Mouse (Mus musculus) kidney, postnatal 0 days (tissue): ENCODE measurements around the gene Enpp7. TPM values are rescaled to one million over a fixed set of nuclear protein-coding genes. Genes with fewer than 3 reads are reported as not detected.

Source experiments
- ATAC-seq: fragments of 200-750 bp; cut with Nextera tagmentation; replicated peaks from 2 replicates; pipeline ENCODE4 v1.8.0; 2017; ENCODE audit warnings: low read depth, moderate number of reproducible peaks, moderate TSS enrichment, moderate library complexity; ENCODE audit not compliant: low FRiP score
- DNase-seq: peaks from one replicate; pipeline ENCODE4 v3.0.0-alpha.2; 2016; ENCODE audit warnings: low spot score
- H3K27ac ChIP-seq: fragments of 300-500 bp; sonication (generic); 2 replicates; pipeline ENCODE4 v1.5.1; 2014; ENCODE audit warnings: mild to moderate bottlenecking
- H3K27me3 ChIP-seq: fragments of 300-500 bp; sonication (generic); 2 replicates; pipeline ENCODE4 v1.6.1; 2014; ENCODE audit warnings: low read length, mixed read lengths; ENCODE audit not compliant: insufficient read depth
- H3K36me3 ChIP-seq: fragments of 300-500 bp; sonication (generic); 2 replicates; pipeline ENCODE4 v1.6.1; 2014; ENCODE audit warnings: low read length, mixed read lengths; ENCODE audit not compliant: insufficient read depth
- H3K4me1 ChIP-seq: fragments of 300-500 bp; sonication (generic); replicated peaks from 2 replicates; pipeline ENCODE4 v1.6.1; 2014; ENCODE audit warnings: antibody characterized with exemption, low read length, mixed read lengths; ENCODE audit not compliant: insufficient read depth
- H3K4me2 ChIP-seq: fragments of 300-500 bp; sonication (generic); 2 replicates; pipeline ENCODE4 v1.6.1; 2014; ENCODE audit warnings: mild to moderate bottlenecking, low read length, moderate library complexity, mixed read lengths
- H3K4me3 ChIP-seq: fragments of 300-500 bp; sonication (generic); replicated peaks from 2 replicates; pipeline ENCODE4 v1.5.1; 2014; ENCODE audit warnings: low read depth, low read length
- H3K9ac ChIP-seq: fragments of 300-500 bp; sonication (generic); 2 replicates; pipeline ENCODE4 v1.6.1; 2014; ENCODE audit warnings: low read depth, low read length
- H3K9me3 ChIP-seq: fragments of 300-500 bp; sonication (generic); replicated peaks from 2 replicates; pipeline ENCODE4 v1.6.1; 2016; ENCODE audit warnings: low read length, inconsistent platforms, mixed read lengths
- CTCF ChIP-seq: IDR thresholded peaks from 2 replicates; pipeline ENCODE4 v1.5.1; 2016; ENCODE audit warnings: antibody characterized with exemption, low read depth, mild to moderate bottlenecking, moderate library complexity
- WGBS: fragments of 180-500 bp; shearing (Covaris S2); extraction: QIAGEN DNeasy Blood & Tissue Kit; methylation state at CpG from one replicate; pipeline ENCODE4 v1.1.7; 2014; 5-methylcytosine and 5-hydroxymethylcytosine counted together
- polyA plus RNA-seq: library from polyadenylated mRNA; unstranded; fragments of >200 nt; fragmentation: Nextera tagmentation; extraction: Ambion mirVana; gene quantifications from 2 replicates; pipeline ENCODE4 v1.2.1, GENCODE M21; 2015

Enpp7 gene
- polyA plus RNA-seq, 1 experiment from 2014 or later = not detected

DNA sequence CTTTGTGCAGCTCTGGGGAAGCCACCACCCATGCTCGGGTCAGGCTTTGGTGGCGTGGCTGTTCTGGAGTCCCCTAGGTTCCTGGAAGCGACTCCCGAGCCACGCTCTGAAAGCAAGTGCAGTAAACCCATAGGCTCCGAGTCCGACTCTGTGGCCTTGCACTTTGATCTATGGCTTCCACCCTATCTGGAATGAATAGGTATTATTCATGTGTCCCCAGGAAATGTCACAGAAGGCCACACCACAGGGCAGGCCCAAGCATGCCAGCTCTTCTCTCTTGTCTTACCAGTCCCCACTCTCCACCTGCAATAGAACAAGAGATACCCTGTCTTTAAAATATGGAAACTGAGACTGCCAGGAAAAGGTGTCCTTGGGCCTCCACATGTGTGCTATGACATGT lies 13.6 kb upstream of the Enpp7 start:
- Histone ChIP-seq H3K9me3 (no peaks in the 10 kb centered on the region), H3K4me1 (no peaks in the 10 kb centered on the region), H3K36me3 (no peaks in the 10 kb centered on the region), H3K4me2 (no peak overlapping the region), H3K27ac (no peak overlapping the region), H3K27me3 (no peaks in the 10 kb centered on the region; the same call in 1 of the 2 replicates), H3K4me3 (no peak overlapping the region), H3K9ac (no peak overlapping the region)
- WGBS = 83% methylated on average over 7 of the region's 7 CpGs
- DNase-seq (no peak), ATAC-seq (no peak)
- TF ChIP-seq CTCF = no peak

- H3K9ac ChIP-seq = no peak overlapping the region
- H3K27ac ChIP-seq = no peak overlapping the region
- no peaks in the 10 kb centered on the region for H3K4me1 ChIP-seq
- H3K4me2 ChIP-seq = 0 out of 2 replicates have a peak overlapping the region, but pooled peaks have one; percentile 27
- WGBS = 2% methylated on average over 10 of the region's 10 CpGs
- DNase-seq (peak; percentile 86), ATAC-seq (peak; percentile 25; the same call in 1 of the 2 replicates)
- peak; percentile 93 for TF ChIP-seq CTCF
- H3K27me3 ChIP-seq = no peaks in the 10 kb centered on the region; the same call in 1 of the 2 replicates
- H3K4me3 ChIP-seq = no peak overlapping the region
- no peaks in the 10 kb centered on the region for H3K9me3 ChIP-seq
- no peaks in the 10 kb centered on the region for H3K36me3 ChIP-seq
These were observed 12.6 kb upstream of the Enpp7 start for GRCm38 (mm10) chr11:118975427-118975826.

GRCm38 (mm10) chr11:118975917-118976316 lies 12.1 kb upstream of the Enpp7 start:
- no peak overlapping the region for H3K4me3 ChIP-seq
- ATAC-seq = 0 out of 2 replicates have a peak, but pooled peaks have one; percentile 36
- H3K27ac ChIP-seq = no peak overlapping the region
- TF ChIP-seq CTCF = no peak
- no peak for DNase-seq
- H3K36me3 ChIP-seq = no peaks in the 10 kb centered on the region
- H3K4me1 ChIP-seq = no peaks in the 10 kb centered on the region
- H3K9me3 ChIP-seq = no peaks in the 10 kb centered on the region
- H3K4me2 ChIP-seq = 0 out of 2 replicates have a peak overlapping the region, but pooled peaks have one; percentile 27
- H3K27me3 ChIP-seq = no peaks in the 10 kb centered on the region; the same call in 1 of the 2 replicates
- no peak overlapping the region for H3K9ac ChIP-seq
- WGBS = 20% methylated on average over 12 of the region's 12 CpGs

DNA sequence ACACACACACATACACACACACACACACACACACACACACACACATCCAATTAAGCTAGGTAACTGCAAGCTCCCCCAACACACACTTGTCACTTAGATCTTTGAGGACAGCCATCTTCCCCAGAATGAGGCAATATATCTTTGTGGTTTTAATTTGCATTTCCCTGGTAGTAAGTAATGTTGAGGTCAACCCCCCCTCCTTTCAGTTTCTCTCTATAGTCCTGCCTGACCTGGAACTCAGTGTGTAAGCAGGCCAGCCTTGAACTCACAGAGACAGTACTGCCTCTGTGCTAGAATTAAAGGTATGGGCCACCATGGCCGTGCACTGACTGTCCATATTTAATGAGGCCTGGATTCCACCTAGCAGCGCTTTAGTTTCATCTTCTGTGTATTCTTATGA lies 7.6 kb upstream of the Enpp7 start:
- Histone ChIP-seq H3K9me3 (no peaks in the 10 kb centered on the region), H3K4me2 (no peak overlapping the region), H3K27me3 (no peaks in the 10 kb centered on the region), H3K36me3 (no peaks in the 10 kb centered on the region), H3K9ac (no peak overlapping the region), H3K27ac (no peak overlapping the region), H3K4me1 (no peaks in the 10 kb centered on the region), H3K4me3 (no peak overlapping the region)
- ATAC-seq (no peak), DNase-seq (no peak)
- WGBS = 87% methylated on average over 2 of the region's 2 CpGs
- TF ChIP-seq CTCF = no peak

GRCm38 (mm10) chr11:118981012-118981776 lies 6.8 kb upstream of the Enpp7 start:
- H3K36me3 ChIP-seq = no peaks in the 10 kb centered on the region
- H3K27ac ChIP-seq = no peak overlapping the region
- 66% methylated on average over 18 of the region's 18 CpGs for WGBS
- ATAC-seq (no peak), DNase-seq (peak; percentile 8)
- no peak overlapping the region for H3K4me3 ChIP-seq
- H3K9me3 ChIP-seq = no peaks in the 10 kb centered on the region
- H3K4me2 ChIP-seq = no peak overlapping the region
- peak; percentile 23; the same call in 1 of the 2 replicates for TF ChIP-seq CTCF
- no peaks in the 10 kb centered on the region for H3K4me1 ChIP-seq
- H3K9ac ChIP-seq = no peak overlapping the region
- H3K27me3 ChIP-seq = no peaks in the 10 kb centered on the region

DNA sequence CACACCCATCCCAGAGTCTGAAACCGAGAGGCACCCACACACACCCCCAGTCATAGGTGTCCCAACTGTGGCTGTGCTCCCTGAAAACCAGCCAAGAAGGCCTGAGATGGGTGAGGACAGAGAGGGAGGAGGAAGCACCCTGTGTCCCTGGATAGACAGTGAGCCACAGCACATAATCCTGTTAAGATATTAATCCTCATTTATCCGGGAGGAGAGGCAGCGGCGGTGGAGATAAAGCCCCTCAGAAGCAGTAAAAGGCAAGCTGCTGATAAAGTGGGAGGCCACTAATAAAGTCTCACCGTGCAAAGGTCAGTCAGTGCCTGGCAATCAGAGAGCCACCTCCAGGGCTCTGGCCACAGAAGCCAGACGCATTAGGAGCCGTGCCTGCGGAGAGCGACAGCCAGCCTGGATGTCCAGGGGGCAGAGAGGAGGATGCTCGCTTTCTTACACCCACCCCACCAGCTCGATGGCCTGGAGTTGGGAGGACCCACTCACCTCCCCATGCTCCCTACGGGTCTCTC lies 5.3 kb upstream of the Enpp7 start:
- Histone ChIP-seq H3K4me3 (no peak overlapping the region), H3K4me2 (no peak overlapping the region), H3K36me3 (no peaks in the 10 kb centered on the region), H3K27ac (no peak overlapping the region), H3K9ac (no peak overlapping the region), H3K27me3 (no peaks in the 10 kb centered on the region), H3K9me3 (no peaks in the 10 kb centered on the region), H3K4me1 (no peaks in the 10 kb centered on the region)
- no peak for ATAC-seq
- TF ChIP-seq CTCF = no peak
- WGBS = 49% methylated on average over 12 of the region's 12 CpGs
- DNase-seq = no peak
